Mouse (Mus musculus) ES-E14 (cell line): ENCODE data around the gene Arl15. TPM values are rescaled to one million over a fixed set of nuclear protein-coding genes. Genes with fewer than 3 reads are reported as not detected.

Source experiments
- DNase-seq: peaks from one replicate; pipeline ENCODE4 v3.0.0-alpha.2; 2013; ENCODE audit warnings: low read depth, low spot score
- H3K27ac ChIP-seq: 2 replicates; pipeline ENCODE4 v1.5.1; 2012; ENCODE audit warnings: low read depth, mild to moderate bottlenecking, low read length, moderate library complexity, mixed read lengths; ENCODE audit not compliant: poor library complexity, insufficient read depth, severe bottlenecking
- H3K36me3 ChIP-seq: 2 replicates; pipeline ENCODE4 v1.6.1; 2012; ENCODE audit warnings: mild to moderate bottlenecking, low read length, moderate library complexity, mixed read lengths; ENCODE audit not compliant: control insufficient read depth, poor library complexity, insufficient read depth, severe bottlenecking
- H3K4me1 ChIP-seq, 2 experiments: fragments of 150-350 bp in 1 of 2; sonication (generic) in 1 of 2; 2 replicates each; pipeline ENCODE4 v1.6.1; 2012; ENCODE audit warnings: low read length in 2 of 2, mild to moderate bottlenecking in 1 of 2, mixed read lengths in 1 of 2; ENCODE audit not compliant: control insufficient read depth in 2 of 2, insufficient read depth in 2 of 2, poor library complexity in 1 of 2
- H3K4me3 ChIP-seq, 2 experiments: fragments of 150-350 bp in 1 of 2; sonication (generic) in 1 of 2; 2 replicates each; pipeline ENCODE4 v1.5.1; 2012; ENCODE audit warnings: low read length in 2 of 2, low read depth in 1 of 2, mild to moderate bottlenecking in 1 of 2, mixed read lengths in 1 of 2; ENCODE audit not compliant: insufficient read depth in 1 of 2, poor library complexity in 1 of 2, severe bottlenecking in 1 of 2
- H3K9ac ChIP-seq: 2 replicates; pipeline ENCODE4 v1.6.1; 2012; ENCODE audit warnings: low read depth, mild to moderate bottlenecking, low read length, mixed read lengths; ENCODE audit not compliant: poor library complexity, insufficient read depth, severe bottlenecking
- H3K9me3 ChIP-seq: fragments of 150-350 bp; sonication (generic); 2 replicates; pipeline ENCODE4 v1.6.1; 2012; ENCODE audit warnings: low read depth, mild to moderate bottlenecking, low read length; ENCODE audit not compliant: control insufficient read depth, insufficient read depth
- CHD2 ChIP-seq: IDR thresholded peaks from 2 replicates; pipeline ENCODE4 v1.6.1; 2014; ENCODE audit warnings: mild to moderate bottlenecking, low read depth, low read length, inconsistent platforms
- HCFC1 ChIP-seq: IDR thresholded peaks from 2 replicates; pipeline ENCODE4 v1.6.1; 2012; ENCODE audit warnings: low read length, inconsistent platforms, borderline replicate concordance; ENCODE audit not compliant: insufficient read depth
- MAFK ChIP-seq: IDR thresholded peaks from 2 replicates; pipeline ENCODE4 v1.6.1; 2014; ENCODE audit warnings: mild to moderate bottlenecking, low read depth, low read length, inconsistent platforms; ENCODE audit not compliant: insufficient read depth
- ZC3H11A ChIP-seq: IDR thresholded peaks from 2 replicates; pipeline ENCODE4 v1.6.1; 2012; ENCODE audit warnings: low read depth, mild to moderate bottlenecking, inconsistent platforms, low read length, borderline replicate concordance
- ZNF384 ChIP-seq: IDR thresholded peaks from 2 replicates; pipeline ENCODE4 v1.6.1; 2012; ENCODE audit warnings: low read depth, low read length, inconsistent platforms
- in situ Hi-C, 2 experiments: fragments of 600-800 bp; cut with MboI; formaldehyde crosslinking; loops; one replicate each; pipeline ENCODE4 v1.15.1; 2025; ENCODE audit warnings: low sequenced_read_pairs in 2 of 2, inconsistent platforms in 1 of 2; ENCODE audit not compliant: unreplicated experiment in 2 of 2
- total RNA-seq: library from RNA; depleted of rRNA; stranded (reverse); fragments of 300-350 nt; gene quantifications from 2 replicates; pipeline ENCODE4 v1.2.3, GENCODE M21; 2012

The Arl15 gene
- total RNA-seq, 1 experiment, result 15.1 TPM

DNA sequence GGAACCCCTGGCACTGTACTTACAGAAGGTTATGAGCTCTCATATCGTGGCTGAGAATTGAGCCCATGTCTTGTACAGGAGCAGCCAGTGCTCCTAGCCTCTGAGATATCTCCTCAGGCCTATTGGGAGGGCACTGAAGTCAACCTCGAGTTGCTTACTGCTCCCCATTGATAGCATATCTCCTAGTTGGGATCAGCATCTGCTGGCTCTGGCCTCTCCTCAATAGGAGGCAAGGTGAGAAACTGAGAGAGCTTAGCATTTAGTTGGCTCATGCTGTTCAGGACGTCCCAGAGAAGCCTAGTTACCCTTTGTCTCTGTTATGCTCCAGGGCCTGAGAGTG is 49.0 kb downstream of the Arl15 start:
- no peak overlapping the region for H3K27ac ChIP-seq
- peaks cover 41% of the 10 kb centered on the region for H3K9me3 ChIP-seq
- H3K4me1 ChIP-seq, result peaks cover 0 to 2% of the 10 kb centered on the region in 2 experiments; a peak in 1 of 4 replicates
- H3K4me3 ChIP-seq, result no peak overlapping the region
- TF ChIP-seq CHD2, result no peak
- no peak for DNase-seq
- H3K36me3 ChIP-seq, result peaks cover 35% of the 10 kb centered on the region; the same call in 1 of the 2 replicates
- in situ Hi-C loops, result no loop called here
- no peak overlapping the region for H3K9ac ChIP-seq

DNA sequence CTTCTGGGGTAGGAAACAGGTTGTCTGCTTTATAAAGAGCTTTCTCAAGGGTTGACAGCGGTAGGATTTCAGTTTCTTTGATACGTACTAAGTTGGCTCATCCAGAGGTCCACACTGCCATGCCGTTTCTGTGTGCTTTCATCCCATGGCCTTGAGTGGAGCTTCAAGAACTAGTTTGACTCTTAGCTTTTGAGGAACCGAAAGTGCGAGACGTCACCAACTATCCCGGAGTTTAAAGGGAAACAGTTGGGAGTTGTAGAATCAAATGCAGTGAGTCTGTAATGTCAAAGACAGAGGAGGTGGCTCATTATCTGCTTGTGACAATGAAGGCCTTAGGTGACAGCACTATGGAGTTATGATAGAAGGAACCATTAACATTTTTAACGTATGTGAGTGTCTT is 49.6 kb downstream of the Arl15 start:
- Histone ChIP-seq H3K27ac (no peak overlapping the region), H3K4me1 (peaks cover 0 to 2% of the 10 kb centered on the region in 2 experiments; a peak in 1 of 4 replicates), H3K9ac (no peak overlapping the region), H3K4me3 (no peak overlapping the region), H3K9me3 (peaks cover 39% of the 10 kb centered on the region), H3K36me3 (peaks cover 35% of the 10 kb centered on the region; the same call in 1 of the 2 replicates)
- DNase-seq, result no peak
- in situ Hi-C loops, result no loop called here
- TF ChIP-seq CHD2, result no peak
- TF ChIP-seq ZC3H11A, result no peak
- TF ChIP-seq ZNF384, result no peak
- TF ChIP-seq HCFC1, result no peak
- no peak for TF ChIP-seq MAFK

- no peak for DNase-seq
- no peak overlapping the region for H3K4me3 ChIP-seq
- no peak overlapping the region for H3K27ac ChIP-seq
- H3K9ac ChIP-seq, result no peak overlapping the region
- H3K9me3 ChIP-seq, result peaks cover 37% of the 10 kb centered on the region
- H3K4me1 ChIP-seq, result peaks cover 2% of the 10 kb centered on the region in 2 experiments; a peak in 2 of 4 replicates
- H3K36me3 ChIP-seq, result peaks cover 32% of the 10 kb centered on the region; the same call in 1 of the 2 replicates
- TF ChIP-seq MAFK (no peak), CHD2 (no peak), ZC3H11A (no peak), HCFC1 (no peak), ZNF384 (no peak)
- in situ Hi-C loops, result no loop called here
Measured at GRCm38 (mm10) chr13:113844717-113845116, 50.4 kb downstream of the Arl15 start.

DNA sequence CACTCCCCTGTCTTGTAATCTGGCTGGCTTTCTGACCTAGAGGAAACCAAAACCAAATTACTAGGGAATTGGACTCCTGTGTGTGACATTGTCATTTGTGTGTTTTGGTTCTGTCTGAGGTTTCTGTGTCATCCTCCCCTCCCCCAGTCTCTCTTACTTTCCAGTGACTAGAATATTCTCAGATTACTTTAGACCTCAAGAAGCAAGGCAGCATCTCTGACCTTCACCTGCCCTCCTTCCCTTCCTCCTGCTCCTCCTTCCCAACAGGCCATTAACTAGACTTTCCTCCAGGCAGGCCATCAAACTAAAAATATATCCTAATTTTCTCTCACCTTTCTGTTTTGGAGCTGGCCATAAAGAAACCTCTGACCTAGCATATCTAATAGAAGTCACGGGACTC is 50.9 kb downstream of the Arl15 start:
- Histone ChIP-seq H3K27ac (no peak overlapping the region), H3K36me3 (peaks cover 31% of the 10 kb centered on the region; the same call in 1 of the 2 replicates), H3K9me3 (peaks cover 33% of the 10 kb centered on the region), H3K4me1 (peaks cover 2 to 5% of the 10 kb centered on the region in 2 experiments; a peak in 2 of 4 replicates), H3K4me3 (no peak overlapping the region), H3K9ac (no peak overlapping the region)
- TF ChIP-seq ZC3H11A (no peak), CHD2 (no peak), ZNF384 (no peak), HCFC1 (no peak), MAFK (no peak)
- in situ Hi-C loops, result no loop called here
- DNase-seq, result no peak

DNA sequence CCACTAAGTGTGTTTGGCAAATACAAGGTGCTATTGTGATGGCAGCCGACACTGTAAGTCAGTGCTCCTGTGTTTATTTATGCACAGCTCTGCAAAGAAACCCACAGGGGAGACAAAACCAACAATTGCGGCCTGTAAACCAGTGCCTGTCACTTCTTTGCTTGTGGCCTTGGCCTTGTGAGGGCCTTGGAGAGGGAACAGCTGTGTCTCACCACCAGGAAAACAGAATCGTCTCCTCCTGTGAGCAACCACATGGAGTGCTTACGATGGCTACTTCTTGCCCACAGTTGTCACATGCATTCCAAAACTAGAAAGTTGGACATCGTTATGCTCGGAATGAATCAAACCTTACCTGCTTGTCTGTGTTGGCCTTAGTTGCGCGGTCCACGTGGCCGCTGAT is 52.1 kb downstream of the Arl15 start:
- peaks cover 27% of the 10 kb centered on the region for H3K9me3 ChIP-seq
- peaks cover 27% of the 10 kb centered on the region; the same call in 1 of the 2 replicates for H3K36me3 ChIP-seq
- peaks cover 4 to 8% of the 10 kb centered on the region in 2 experiments; a peak in 3 of 4 replicates for H3K4me1 ChIP-seq
- in situ Hi-C loops, result no loop called here
- TF ChIP-seq HCFC1 (no peak), ZNF384 (no peak), CHD2 (no peak), MAFK (no peak), ZC3H11A (no peak)
- no peak overlapping the region for H3K9ac ChIP-seq
- H3K4me3 ChIP-seq, result no peak overlapping the region
- no peak overlapping the region for H3K27ac ChIP-seq
- DNase-seq, result no peak
